Mouse (Mus musculus) olfactory bulb, adult 2 months (tissue): Measurements from ENCODE around the gene Igfbp5. TPM values are rescaled to one million over a fixed set of nuclear protein-coding genes. Genes with fewer than 3 reads are reported as not detected.

Experiments used
- H3K27ac ChIP-seq: fragments of 200-500 bp; 2 replicates; pipeline ENCODE4 v1.5.1; 2012; ENCODE audit warnings: low read depth, low read length; ENCODE audit not compliant: insufficient read depth
- H3K4me1 ChIP-seq: fragments of 200-500 bp; 2 replicates; pipeline ENCODE4 v1.6.1; 2012; ENCODE audit warnings: low read length; ENCODE audit not compliant: control insufficient read depth, insufficient read depth
- H3K4me3 ChIP-seq: fragments of 200-500 bp; 2 replicates; pipeline ENCODE4 v1.5.1; 2012; ENCODE audit warnings: mild to moderate bottlenecking, low read depth, low read length, moderate library complexity; ENCODE audit not compliant: insufficient read depth
- CTCF ChIP-seq: fragments of 200-500 bp; IDR thresholded peaks from 2 replicates; pipeline ENCODE4 v1.5.1; 2012; ENCODE audit warnings: low read depth, mild to moderate bottlenecking, low read length, moderate library complexity; ENCODE audit not compliant: insufficient read depth
- POLR2A ChIP-seq: fragments of 200-500 bp; IDR thresholded peaks from 2 replicates; pipeline ENCODE4 v1.6.1; 2012; ENCODE audit warnings: mild to moderate bottlenecking, low read depth, low read length, moderate library complexity; ENCODE audit not compliant: insufficient read depth
- WGBS: fragments of 180-500 bp; shearing (Covaris S2); methylation state at CpG from one replicate; pipeline ENCODE4 v1.1.7; 2018; 5-methylcytosine and 5-hydroxymethylcytosine counted together
- polyA plus RNA-seq: library from polyadenylated mRNA; stranded (reverse); fragments of >200 nt; gene quantifications from 2 replicates; pipeline ENCODE4 v1.2.4, GENCODE M21; 2012; ENCODE audit warnings: low replicate concordance; ENCODE audit not compliant: missing spikeins, insufficient read depth, insufficient read length

Gene Igfbp5
- polyA plus RNA-seq, 1 experiment: 101 TPM

- TF ChIP-seq CTCF (no peak), POLR2A (no peak)
- Histone ChIP-seq H3K27ac (no peak overlapping the region), H3K4me1 (peaks cover 6% of the 10 kb centered on the region), H3K4me3 (no peak overlapping the region)
- 94% methylated on average over 21 of the region's 21 CpGs for WGBS
Measured at GRCm38 (mm10) chr1:72862248-72862647, 12.4 kb downstream of the Igfbp5 start.

- no peak for TF ChIP-seq CTCF
- Histone ChIP-seq H3K4me1 (peaks cover 5% of the 10 kb centered on the region), H3K27ac (no peak overlapping the region), H3K4me3 (no peak overlapping the region)
- 91% methylated on average over 2 of the region's 2 CpGs for WGBS
Measured at GRCm38 (mm10) chr1:72861702-72862101, 13.0 kb downstream of the Igfbp5 start.

- Histone ChIP-seq H3K27ac (no peak overlapping the region), H3K4me3 (no peak overlapping the region), H3K4me1 (no peaks in the 10 kb centered on the region)
- TF ChIP-seq POLR2A: no peak
- no peak for TF ChIP-seq CTCF
- WGBS: 89% methylated on average over 2 of the region's 2 CpGs
Measured at GRCm38 (mm10) chr1:72860502-72860901, 14.2 kb downstream of the Igfbp5 start.

- WGBS: 93% methylated on average over 9 of the region's 9 CpGs
- TF ChIP-seq POLR2A: no peak
- H3K4me3 ChIP-seq: no peak overlapping the region
Measured at GRCm38 (mm10) chr1:72859963-72860362, 14.7 kb downstream of the Igfbp5 start.

GRCm38 (mm10) chr1:72858874-72859273 lies 15.8 kb downstream of the Igfbp5 start:
- Histone ChIP-seq H3K27ac (no peak overlapping the region), H3K4me3 (no peak overlapping the region), H3K4me1 (no peaks in the 10 kb centered on the region)
- WGBS: 77% methylated on average over 5 of the region's 5 CpGs
- no peak for TF ChIP-seq POLR2A
- TF ChIP-seq CTCF: no peak

More at GRCm38 (mm10) chr1:72859963-72860362, 14.7 kb downstream of the Igfbp5 start:
- no peak overlapping the region for H3K27ac ChIP-seq
- H3K4me1 ChIP-seq: no peaks in the 10 kb centered on the region

GRCm38 (mm10) chr1:72858286-72858685 lies 16.4 kb downstream of the Igfbp5 start:
- WGBS: 90% methylated on average over 9 of the region's 9 CpGs
- H3K4me3 ChIP-seq: no peak overlapping the region
- H3K4me1 ChIP-seq: no peaks in the 10 kb centered on the region
- no peak for TF ChIP-seq POLR2A
- H3K27ac ChIP-seq: no peak overlapping the region

- no peaks in the 10 kb centered on the region for H3K4me1 ChIP-seq
- H3K27ac ChIP-seq: no peak overlapping the region
- TF ChIP-seq POLR2A (no peak), CTCF (no peak)
- 73% methylated on average over 5 of the region's 5 CpGs for WGBS
- no peak overlapping the region for H3K4me3 ChIP-seq
Measured at GRCm38 (mm10) chr1:72857631-72858030, 17.1 kb downstream of the Igfbp5 start.

GRCm38 (mm10) chr1:72857142-72857541 lies 17.5 kb downstream of the Igfbp5 start:
- 84% methylated on average over 7 of the region's 7 CpGs for WGBS
- no peak overlapping the region for H3K27ac ChIP-seq
- TF ChIP-seq POLR2A (no peak), CTCF (no peak)
- no peak overlapping the region for H3K4me3 ChIP-seq
- H3K4me1 ChIP-seq: no peaks in the 10 kb centered on the region

- no peak overlapping the region for H3K4me3 ChIP-seq
- 82% methylated on average over 19 of the region's 19 CpGs for WGBS
- no peak for TF ChIP-seq POLR2A
- no peak for TF ChIP-seq CTCF
- no peaks in the 10 kb centered on the region for H3K4me1 ChIP-seq
- no peak overlapping the region for H3K27ac ChIP-seq
Measured at GRCm38 (mm10) chr1:72856209-72856909, 18.3 kb downstream of the Igfbp5 start.

- Histone ChIP-seq H3K27ac (no peak overlapping the region), H3K4me3 (no peak overlapping the region), H3K4me1 (no peaks in the 10 kb centered on the region)
- WGBS: 89% methylated on average over 10 of the region's 10 CpGs
- TF ChIP-seq POLR2A (no peak), CTCF (no peak)
Measured at GRCm38 (mm10) chr1:72855729-72856128, 19.0 kb downstream of the Igfbp5 start.
